Mouse (Mus musculus) left cerebral cortex, adult 18-20 months (tissue): ENCODE data around the gene Mplkip. TPM values are rescaled to one million over a fixed set of nuclear protein-coding genes. Genes with fewer than 3 reads are reported as not detected.

Source experiments
- microRNA-seq, 2 experiments: library from miRNA; unstranded; fragments of <30 nt; microRNA quantifications; one replicate each; pipeline ENCODE4 v1.2.0; 2021
- total RNA-seq, 2 experiments: library from RNA; stranded (reverse); gene quantifications; 2 replicates each; pipeline ENCODE4 v1.2.3; 2021

Mplkip gene
- total RNA-seq, 2 experiments from 2014 or later: 11.6 to 12.3 TPM

Small RNAs within 50 kb of the gene (microRNA-seq; reads per million reads assigned to microRNA genes)
- gene Mir466i: 0 reads per million in 2 experiments

Other genes starting within 250 kb of the Mplkip start
- 1 to 10 TPM; 2.7 to 3.1 TPM for gene Sugct, start 361 bp downstream of the Mplkip start, total RNA-seq
- gene Cdk13, start 109.9 kb downstream of the Mplkip start, total RNA-seq: 10 to 100 TPM; 56.1 to 63.1 TPM
- 10 to 100 TPM; 59.2 to 60.3 TPM for gene Rala, start 249.0 kb downstream of the Mplkip start, total RNA-seq